Mouse (Mus musculus): ENCODE measurements around the gene Mapkapk5.
A peak's percentile ranks its signal among the peaks of the same experiment; 100 is the strongest.

Gene Mapkapk5

DNA sequence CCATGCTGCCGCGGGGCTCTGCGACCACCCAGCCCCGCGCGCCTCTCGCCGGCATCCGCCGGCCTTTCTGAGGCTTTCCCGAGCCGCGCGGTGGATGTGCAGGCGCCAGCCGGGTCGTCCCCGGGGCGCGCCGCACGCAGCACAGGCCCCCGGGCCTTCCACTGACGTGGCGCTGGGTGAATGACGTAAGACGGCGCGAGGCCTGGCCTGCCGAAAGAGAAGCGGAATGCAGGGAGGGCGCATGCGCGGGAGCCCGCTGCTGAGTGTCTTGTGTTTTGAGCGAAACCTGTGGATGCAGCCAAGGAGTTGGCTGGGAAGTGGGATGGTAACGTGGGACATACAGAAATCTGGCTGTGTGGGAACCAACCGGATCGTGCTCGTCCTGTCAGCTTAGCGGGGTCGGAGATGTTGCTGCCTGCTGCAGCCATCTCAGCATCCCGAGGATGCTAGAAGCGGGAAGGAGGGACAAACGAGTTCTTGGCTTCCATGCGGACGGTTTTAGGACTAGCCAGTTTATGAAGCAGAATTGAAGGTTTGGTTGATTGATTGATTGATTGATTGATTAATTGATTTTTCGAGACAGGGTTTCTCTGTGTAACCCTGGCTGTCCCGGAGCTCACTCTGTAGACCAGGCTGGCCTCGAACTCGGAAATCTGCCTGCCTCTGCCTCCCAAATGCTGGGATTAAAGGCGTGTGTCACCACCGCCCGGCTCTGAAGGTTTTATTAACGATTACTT, at the start of gene Mapkapk5:
Mapkapk5 (minus strand) TSS at position 113 of the 737 bp plus-strand sequence.
- DNase-seq (ENCODE audit: extremely low read depth, insufficient read length, low spot score) = peak; percentile 90

DNA sequence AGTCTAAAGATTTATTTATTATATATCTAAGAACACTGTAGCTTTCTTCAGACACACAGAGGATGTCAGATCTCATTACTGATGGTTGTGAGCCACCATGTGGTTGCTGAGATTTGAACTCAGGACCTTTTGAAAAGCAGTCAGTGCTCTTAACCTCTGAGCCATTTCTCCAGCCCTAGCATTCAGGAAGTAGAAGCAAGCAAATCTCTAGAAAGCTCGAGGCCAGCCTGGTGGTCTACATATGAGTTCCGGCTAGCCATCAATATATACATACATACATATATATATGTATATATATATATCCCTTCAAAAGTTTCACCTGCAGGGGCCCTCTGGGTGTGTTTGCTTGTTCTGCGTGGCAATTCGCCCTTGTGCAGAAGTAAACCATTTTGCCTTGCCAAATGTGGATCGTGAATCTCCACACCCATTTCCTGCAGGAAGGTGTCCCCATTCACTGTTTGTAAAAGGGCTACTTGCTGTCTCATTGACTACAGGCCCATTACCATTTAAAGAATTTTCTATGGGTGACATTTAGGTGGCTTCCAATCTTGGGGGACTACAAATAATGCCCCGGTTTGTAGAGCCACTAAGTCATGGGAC, 49.1 kb upstream of the Mapkapk5 start:
- DNase-seq (ENCODE audit: extremely low read depth, insufficient read length, low spot score) = no peak

DNA sequence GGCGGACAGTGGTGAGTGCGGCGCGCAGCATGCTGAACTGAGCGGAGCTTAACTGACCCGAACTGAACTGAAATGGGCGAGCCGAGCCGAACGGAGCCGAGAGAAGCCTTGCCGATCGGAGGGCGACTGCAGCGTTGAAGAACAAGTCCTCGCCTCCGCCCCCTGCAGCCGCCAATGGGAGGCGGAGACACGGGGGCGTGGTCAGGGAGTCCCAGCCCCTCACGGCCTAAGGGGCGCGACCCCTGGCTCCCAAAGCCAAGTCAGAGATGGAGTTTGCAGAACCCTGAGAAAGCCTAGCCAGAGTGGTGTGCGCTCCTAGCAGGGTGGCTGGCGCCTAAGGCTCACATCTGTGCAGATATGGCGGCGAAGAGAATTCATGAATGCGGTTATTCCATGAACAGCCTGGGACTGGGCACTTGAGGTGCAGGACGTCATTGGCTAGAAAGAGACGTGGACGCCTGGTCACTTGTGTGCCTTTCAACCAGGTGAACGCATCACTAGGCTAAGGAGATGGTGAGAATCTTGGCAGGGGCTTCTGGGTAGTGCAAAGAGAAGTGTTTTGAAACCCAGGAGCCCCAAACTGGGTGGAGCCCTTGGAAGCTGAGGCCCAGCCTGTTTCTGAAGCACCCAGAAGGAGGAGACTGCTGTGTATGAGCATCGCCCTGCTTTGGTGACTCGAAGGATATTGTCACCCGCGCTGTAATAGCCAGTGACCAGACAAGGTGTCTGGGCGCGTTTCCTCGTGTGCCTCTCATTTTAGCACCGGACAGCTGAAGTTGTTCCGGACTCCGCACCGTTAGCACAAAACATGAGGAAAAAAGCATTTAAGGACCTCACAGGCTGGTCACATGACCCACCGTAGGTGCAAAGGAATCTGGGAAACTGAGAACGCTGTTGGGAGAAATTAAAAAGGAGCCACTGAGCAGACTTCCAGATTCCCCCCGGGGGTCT, 48.0 kb upstream of the Mapkapk5 start, which contains the start of gene Aldh2:
Aldh2 (minus strand) TSS at position 374 of the 951 bp plus-strand sequence.
- peak; percentile 91 for DNase-seq (ENCODE audit: extremely low read depth, insufficient read length, low spot score)

DNA sequence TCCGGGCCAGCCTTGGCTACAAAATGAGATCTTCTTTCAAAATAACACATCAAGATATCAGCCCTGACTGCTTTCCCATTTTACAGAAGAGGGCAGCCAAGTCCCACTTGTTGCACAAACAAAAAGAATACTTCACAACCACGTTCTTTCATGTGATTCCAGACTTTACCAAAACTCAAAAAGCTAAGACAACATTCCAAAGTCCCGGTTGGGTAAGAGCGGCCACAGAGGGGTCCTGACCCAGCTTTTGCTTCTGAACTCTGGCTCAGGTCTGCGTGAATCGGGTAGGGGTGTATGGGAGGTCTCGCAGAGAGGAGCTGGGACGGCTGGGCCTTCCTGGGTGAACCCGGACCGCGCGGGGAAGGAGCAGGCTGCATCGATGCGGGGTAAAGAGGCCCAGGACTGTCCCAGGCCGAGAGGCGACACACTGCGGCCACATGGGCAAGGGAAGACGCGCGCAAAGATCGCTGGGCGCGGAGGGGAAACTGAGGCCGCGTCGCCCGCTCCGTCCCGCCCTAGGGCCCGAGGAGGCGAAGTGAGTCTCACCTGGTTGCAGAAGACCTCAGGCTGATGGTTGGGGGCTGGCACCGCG, 47.2 kb upstream of the Mapkapk5 start:
- DNase-seq (ENCODE audit: extremely low read depth, insufficient read length, low spot score) = no peak

DNA sequence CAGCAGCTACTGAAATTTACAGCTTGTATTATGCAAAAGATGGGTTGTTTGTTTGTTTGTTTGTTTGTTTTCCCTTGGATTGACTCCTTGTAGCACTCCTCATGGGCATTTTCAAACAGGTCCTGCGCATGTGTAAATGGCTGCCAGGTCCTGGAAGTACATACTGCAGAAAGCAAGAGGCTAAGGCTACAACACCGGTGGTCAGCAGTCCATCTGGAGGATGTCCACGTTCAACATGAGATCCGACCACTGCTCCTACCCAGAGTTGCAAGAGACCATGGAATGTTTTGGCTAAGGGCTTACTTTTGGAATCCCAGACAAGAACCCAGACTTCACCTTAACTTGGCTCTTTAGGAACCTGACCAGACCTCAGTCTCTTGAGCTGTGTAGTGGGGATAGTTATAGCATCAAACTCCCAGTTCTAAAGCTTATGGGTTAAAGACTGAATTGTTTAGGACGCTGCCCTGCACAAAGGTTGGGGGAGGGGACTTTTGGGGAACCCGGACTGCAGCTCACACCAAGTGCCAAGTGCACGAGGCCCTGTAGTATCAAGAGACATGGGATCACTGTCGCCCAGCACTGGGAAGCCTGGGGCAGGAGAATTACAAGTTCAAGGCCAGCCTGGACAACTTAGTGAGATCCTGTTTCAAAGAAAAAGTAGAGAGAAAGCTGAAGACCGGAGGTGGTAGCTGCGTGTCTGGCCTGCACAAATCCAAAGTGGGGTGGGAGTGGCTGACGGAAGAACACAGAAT, 46.5 kb upstream of the Mapkapk5 start:
- peak; percentile 28 for DNase-seq (ENCODE audit: extremely low read depth, insufficient read length, low spot score)

DNA sequence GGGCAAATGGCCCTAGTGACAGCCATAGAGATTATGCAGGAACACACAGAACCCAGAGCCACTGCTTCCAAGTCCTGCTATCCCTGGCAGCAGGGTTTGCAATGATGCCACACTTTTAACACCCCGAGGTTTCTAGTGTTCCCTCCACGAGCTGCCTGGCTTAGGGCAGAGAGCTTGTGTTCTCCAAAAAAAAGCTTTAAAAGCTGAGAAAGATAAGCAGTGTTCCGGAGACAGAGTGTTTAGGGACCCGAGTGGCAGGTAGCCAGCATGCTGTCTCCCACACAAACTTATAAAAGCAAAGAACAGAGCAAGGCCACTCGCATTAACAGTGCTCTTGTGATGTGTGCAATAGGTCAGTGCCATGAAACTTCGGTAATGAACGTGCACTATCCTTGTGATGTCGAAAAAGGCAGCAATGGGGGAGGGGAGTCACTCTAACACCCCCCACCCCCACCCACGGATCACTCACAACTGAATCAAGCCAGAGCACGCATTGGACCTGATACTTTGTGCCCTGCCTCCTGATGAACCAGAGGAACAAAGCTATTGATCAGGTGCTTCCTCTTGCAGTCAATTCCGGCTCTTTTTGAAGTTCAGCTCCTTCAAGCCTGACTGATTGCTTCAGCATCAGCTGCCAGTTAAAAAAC, 45.8 kb upstream of the Mapkapk5 start:
- DNase-seq (ENCODE audit: extremely low read depth, insufficient read length, low spot score) = no peak

DNA sequence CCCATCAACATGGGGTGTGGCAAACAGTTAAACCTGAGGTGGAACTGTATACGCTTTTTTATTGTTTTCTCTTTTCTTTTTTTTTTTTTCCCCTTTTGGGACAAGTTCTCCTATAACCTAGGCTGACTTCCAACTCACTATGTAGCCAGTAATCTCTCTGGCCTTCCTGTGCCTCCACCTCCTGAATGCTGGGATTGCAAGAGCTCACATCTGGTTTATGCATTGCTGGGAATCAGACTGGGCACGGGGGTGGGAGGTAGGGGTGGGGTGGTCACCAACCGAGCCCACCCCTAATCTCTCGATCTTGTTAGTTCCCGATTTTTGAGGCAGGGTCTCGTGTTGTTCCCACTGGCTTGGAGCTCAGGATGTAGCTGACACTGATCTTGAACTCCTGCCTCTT, 44.2 kb upstream of the Mapkapk5 start:
- no peak for DNase-seq (ENCODE audit: extremely low read depth, insufficient read length, low spot score)

DNA sequence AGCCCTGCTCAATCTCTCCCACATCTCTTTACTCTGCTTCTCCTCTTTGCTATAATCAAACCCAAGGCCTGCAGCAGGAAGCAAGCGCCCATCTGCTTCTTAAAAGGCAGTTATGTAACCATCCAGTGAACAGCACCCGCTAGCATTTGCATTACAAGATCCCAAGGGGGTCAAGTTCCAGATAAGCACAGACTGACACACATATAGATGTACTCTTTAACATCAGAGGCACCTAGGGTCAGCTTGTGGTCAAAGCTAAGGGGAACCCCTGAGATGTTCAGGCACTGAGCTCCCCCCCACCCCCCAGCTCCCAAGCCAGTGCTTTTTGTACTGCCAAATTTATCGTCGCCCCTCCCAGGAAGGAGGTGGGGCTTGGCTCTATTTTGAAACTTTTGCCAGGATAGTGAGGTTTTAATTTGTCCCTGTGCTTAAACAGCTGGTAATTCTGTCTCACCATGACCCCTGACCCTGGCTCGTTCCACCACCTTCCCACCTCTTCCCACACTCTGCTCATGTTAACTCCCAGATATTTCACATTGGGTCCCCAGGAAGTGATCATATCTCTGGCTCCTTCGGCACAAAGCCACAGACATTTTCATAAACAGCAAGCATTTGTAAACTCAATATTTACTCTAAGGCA, 40.8 kb upstream of the Mapkapk5 start:
- DNase-seq (ENCODE audit: extremely low read depth, insufficient read length, low spot score) = no peak

DNA sequence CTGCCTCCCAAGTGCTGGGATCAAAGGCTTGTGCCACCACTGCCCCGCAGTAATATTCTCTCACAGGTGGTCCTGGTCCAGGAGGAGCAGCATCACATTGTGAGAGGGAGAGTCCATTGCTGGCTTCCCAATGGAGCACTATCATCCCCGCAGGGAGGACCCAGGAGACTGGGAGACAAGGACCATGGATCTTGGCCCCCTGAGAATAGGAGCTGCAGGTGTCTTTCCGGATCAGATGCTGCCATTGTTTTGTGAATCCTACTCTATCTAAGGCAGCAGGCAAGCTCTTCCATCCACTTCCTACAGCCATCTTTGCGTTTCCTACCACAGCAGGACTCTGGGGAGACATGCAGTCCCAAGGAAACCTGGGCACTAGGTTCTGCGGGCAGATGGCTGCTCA, 40.0 kb upstream of the Mapkapk5 start:
- DNase-seq (ENCODE audit: extremely low read depth, insufficient read length, low spot score) = no peak

DNA sequence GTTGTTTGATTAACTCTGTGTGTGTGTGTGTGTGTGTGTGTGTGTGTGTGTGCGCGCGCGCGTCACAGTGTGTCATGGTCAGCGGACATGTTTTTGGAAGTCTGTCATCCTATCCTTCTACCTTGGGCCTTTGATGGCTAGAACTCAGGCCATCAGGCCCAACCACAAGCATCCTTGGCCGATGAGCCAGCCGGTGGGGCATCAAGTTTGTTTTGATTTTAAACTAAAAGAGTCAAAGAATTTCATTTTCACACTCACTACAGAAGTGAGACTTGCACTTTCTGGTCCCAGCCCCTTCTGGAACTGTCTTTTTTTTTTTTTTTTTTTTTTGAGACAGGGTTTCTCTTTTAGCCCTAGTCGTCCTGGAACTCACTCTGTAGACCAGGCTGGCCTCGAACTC, 39.3 kb upstream of the Mapkapk5 start:
- DNase-seq (ENCODE audit: extremely low read depth, insufficient read length, low spot score) = peak; percentile 78

DNA sequence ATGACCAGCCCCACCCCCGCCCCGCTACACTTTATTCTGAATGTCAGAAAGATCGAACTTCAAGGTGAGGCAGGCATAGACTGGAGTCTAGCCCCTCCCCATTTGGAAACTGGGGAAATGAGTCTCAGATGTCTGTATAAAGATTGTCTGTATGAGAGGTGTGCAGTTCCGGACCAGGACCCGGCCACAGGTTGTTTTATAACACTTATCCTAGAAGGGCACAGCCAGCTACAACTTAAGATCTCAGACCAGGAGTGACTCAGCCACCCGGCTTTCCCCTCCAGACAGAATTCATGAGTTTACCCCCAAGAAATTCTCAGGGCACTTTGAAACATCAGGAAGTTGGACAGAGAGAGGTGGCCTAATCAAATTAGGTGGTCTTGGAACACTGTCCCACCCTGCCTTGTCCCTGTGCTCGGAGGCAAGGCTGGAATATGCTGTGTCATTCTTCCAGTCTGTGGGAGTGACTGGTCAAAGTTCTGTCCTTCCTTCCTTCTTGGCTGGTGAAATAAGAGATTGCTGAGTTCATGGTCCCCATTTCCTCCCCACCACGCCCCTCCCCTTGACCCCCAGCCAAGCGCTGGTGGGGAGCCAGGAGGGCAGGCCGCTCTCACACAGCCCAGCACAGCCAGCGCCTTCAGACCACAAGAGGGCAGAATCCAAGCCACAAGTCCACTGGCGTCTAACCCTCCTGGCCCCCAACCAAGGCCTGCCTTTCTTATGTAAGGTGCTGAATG, 38.2 kb upstream of the Mapkapk5 start:
- peak; percentile 99 for DNase-seq (ENCODE audit: extremely low read depth, insufficient read length, low spot score)

DNA sequence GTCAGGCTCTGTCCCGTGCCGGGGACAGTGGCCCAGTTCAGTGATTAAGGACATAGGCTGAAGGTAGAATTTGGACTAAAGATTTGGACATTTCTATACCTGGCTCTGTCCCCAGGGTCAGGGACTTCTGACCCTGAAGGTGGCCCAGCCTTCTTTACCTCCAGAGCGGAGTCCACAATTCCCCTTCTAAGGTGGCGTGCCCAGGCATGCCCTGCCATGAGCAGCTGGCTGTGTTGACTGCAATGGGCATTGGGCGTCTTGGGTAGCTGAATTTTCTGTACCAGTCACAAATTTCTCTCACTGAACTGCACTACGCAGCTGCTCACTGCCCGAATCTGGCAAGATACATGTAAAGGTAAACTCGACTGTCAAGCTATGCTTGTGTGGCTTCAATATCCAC, 36.2 kb upstream of the Mapkapk5 start:
- DNase-seq (ENCODE audit: extremely low read depth, insufficient read length, low spot score) = no peak

DNA sequence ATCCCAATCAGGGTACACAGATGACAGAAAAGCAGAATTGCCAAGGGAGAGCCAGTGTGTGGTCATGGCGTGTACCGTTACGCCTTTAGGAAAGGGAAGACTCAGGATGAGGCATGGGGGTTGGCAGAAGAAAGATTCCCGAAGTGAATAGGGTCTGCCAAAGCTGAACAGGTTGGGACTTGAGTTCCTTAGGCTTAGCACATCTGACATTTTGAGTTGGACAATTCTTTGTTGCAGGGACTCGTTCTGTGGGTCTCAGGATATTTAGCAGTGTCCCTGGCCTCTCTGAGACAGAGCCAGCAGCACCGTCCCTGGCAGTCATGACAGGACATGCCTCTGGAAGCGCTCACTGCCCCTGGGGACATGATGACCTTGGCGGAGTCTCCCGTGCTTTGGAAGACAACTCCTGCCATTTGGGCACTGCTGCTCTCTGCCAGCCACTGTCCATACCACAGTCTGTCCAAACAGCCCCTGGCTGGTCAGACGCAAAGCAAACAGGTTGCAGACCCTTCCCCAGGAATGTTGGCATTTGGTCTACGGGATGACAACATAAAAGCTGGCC, 31.3 kb upstream of the Mapkapk5 start:
- no peak for DNase-seq (ENCODE audit: extremely low read depth, insufficient read length, low spot score)

DNA sequence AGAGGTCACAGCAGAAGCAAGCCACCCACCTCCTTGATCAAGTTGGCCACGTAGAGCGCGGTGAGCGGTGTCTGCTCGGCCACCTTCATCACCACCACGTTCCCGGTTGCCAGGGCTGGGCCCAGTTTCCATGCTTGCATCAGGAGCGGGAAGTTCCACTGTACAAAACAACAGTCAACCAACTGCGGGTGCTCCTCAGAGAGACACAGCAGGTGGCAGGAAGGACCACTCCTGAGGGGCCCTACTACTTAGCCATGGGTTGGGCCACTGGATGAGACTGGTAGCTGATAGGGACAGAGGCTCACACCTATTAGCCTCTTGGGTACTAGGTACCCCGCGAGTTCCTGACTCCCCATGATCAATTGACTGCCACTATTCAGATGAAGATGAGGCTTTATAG, 30.2 kb upstream of the Mapkapk5 start:
- no peak for DNase-seq (ENCODE audit: extremely low read depth, insufficient read length, low spot score)

DNA sequence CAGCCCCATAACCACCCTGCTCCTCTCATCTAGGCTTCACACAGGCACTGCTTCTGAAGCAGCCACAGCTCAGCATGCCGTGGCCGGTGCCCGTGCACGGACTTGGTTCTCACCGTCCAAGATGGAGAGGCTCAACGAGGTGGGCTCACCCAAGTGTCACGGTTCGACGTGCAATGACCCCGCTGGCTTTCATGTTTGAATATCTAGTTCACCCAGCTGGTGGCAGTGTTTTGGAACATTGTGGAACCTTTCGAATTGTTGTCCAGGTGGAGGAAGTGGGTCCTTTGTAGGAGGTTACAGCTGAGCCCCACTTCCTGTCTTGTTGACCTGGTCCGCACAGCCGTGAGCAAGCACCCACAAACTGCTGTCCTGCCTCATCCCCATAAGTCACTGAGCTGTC, 28.4 kb upstream of the Mapkapk5 start:
- no peak for DNase-seq (ENCODE audit: extremely low read depth, insufficient read length, low spot score)

DNA sequence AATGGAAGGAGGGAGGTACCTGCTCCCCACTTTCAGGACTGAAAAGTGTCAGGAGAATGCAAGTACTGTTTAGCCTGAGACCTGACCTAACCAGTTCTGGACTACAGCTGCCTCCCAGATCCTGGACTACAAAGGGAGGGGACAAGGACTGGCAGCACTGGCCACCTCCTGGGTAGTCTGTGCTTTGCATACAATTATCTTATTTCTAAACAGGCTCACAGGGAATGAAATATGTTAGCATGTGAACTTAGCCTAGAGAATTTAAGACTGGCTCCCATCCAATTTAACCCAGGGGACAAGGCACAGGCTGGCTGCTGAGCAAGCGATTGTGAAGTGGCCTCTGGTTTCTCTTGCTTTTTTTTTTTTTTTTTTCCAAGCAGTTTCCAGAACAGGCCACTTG, 25.1 kb upstream of the Mapkapk5 start:
- no peak for DNase-seq (ENCODE audit: extremely low read depth, insufficient read length, low spot score)

DNA sequence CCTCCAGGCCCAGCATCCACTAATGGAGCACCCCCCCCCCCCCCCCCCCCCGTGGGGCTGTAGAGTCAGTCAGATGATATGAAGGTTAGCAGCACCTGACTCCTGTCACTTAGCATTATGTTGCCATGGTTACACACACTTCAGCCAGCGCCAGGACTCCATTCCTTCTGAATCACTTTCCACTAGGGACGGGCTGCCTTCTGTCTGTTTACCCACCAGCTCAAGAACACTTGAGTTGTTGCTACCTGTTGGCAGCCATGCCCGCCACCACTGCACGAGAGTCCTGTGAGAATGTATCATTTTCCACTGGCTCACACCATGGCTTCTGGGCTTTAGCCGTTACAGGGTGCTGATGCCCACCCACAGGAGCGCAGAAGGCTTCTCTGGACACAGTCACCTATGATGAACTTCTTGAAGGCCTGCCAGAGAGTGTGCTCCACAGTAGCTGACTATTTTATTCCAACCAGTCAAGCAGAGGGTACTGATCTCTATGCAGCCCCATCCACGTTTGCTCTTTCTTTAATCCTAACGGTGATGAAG, 24.2 kb upstream of the Mapkapk5 start:
- DNase-seq (ENCODE audit: extremely low read depth, insufficient read length, low spot score) = no peak
